Mouse (Mus musculus) gastrocnemius, adult 2 months (tissue): ENCODE results near the gene Gm9821. TPM values are rescaled to one million over a fixed set of nuclear protein-coding genes. Genes with fewer than 3 reads are reported as not detected.
A peak's percentile ranks its signal among the peaks of the same experiment; 100 is the strongest.

Experiments used
- DNase-seq: peaks from one replicate; pipeline ENCODE4 v3.0.0; 2022
- H3K27ac ChIP-seq: fragments of 200-600 bp; 2 replicates; pipeline ENCODE4 v1.8.1; 2022; ENCODE audit warnings: mild to moderate bottlenecking
- H3K4me3 ChIP-seq: fragments of 200-600 bp; 2 replicates; pipeline ENCODE4 v1.8.1; 2022; ENCODE audit warnings: mild to moderate bottlenecking, moderate library complexity
- CTCF ChIP-seq: fragments of 200-600 bp; IDR thresholded peaks from 2 replicates; pipeline ENCODE4 v1.8.1; 2022; ENCODE audit warnings: antibody characterized with exemption, mild to moderate bottlenecking, moderate library complexity
- intact Hi-C: fragments of 180-260 bp; cut with DNase I; formaldehyde crosslinking; loops from one replicate; pipeline ENCODE4 v1.15.1; 2025
- total RNA-seq, 2 experiments: library from RNA; stranded (reverse); gene quantifications; 2 replicates each; pipeline ENCODE4 v1.2.3; 2021

Gm9821 gene
- total RNA-seq, 2 experiments from 2014 or later = not detected

- DNase-seq = no peak
- intact Hi-C loops = no loop called here
- Histone ChIP-seq H3K27ac (peak overlapping the region; percentile 2; the same call in 1 of the 2 replicates), H3K4me3 (no peak overlapping the region)
- TF ChIP-seq CTCF = no peak
These were observed 12.5 kb downstream of the Gm9821 start for GRCm38 (mm10) chr2:91958049-91958448.

GRCm38 (mm10) chr2:91958701-91959457 is 13.4 kb downstream of the Gm9821 start:
- Histone ChIP-seq H3K4me3 (no peak overlapping the region; the same call in 1 of the 2 replicates), H3K27ac (peak overlapping the region; percentile 51)
- peak; percentile 75 for DNase-seq
- intact Hi-C loops = loop anchor here (1.0 kb wide), 1 partner anchor 13 kb away; no protein-coding TSS in a partner anchor
- TF ChIP-seq CTCF = peak; percentile 94

GRCm38 (mm10) chr2:91959544-91960410 is 14.3 kb downstream of the Gm9821 start:
- DNase-seq = no peak
- Histone ChIP-seq H3K4me3 (no peak overlapping the region; the same call in 1 of the 2 replicates), H3K27ac (peak overlapping the region; percentile 51; the same call in 1 of the 2 replicates)
- TF ChIP-seq CTCF = no peak
- intact Hi-C loops = loop anchor here (1.0 kb wide), 1 partner anchor 13 kb away; no protein-coding TSS in a partner anchor

GRCm38 (mm10) chr2:91960459-91960858 is 15.0 kb downstream of the Gm9821 start:
- no peak for TF ChIP-seq CTCF
- intact Hi-C loops = no loop called here
- no peak for DNase-seq
- no peak overlapping the region for H3K27ac ChIP-seq
- no peak overlapping the region for H3K4me3 ChIP-seq

- no peak for DNase-seq
- intact Hi-C loops = no loop called here
- TF ChIP-seq CTCF = no peak
- peak overlapping the region; percentile 48 for H3K27ac ChIP-seq
- H3K4me3 ChIP-seq = peak overlapping the region; percentile 92
These were observed 16.6 kb downstream of the Gm9821 start for GRCm38 (mm10) chr2:91961901-91962761.

GRCm38 (mm10) chr2:91962864-91963401 is 17.4 kb downstream of the Gm9821 start:
- TF ChIP-seq CTCF = no peak
- peak overlapping the region; percentile 89 for H3K27ac ChIP-seq
- intact Hi-C loops = no loop called here
- peak overlapping the region; percentile 92 for H3K4me3 ChIP-seq
- peak; percentile 72 for DNase-seq

GRCm38 (mm10) chr2:91963443-91963932 is 18.0 kb downstream of the Gm9821 start:
- peak; percentile 98 for DNase-seq
- Histone ChIP-seq H3K4me3 (peak overlapping the region; percentile 92), H3K27ac (peak overlapping the region; percentile 89)
- TF ChIP-seq CTCF = peak; percentile 92
- intact Hi-C loops = no loop called here

GRCm38 (mm10) chr2:91964610-91965204 is 19.2 kb downstream of the Gm9821 start:
- intact Hi-C loops = no loop called here
- Histone ChIP-seq H3K27ac (peak overlapping the region; percentile 89), H3K4me3 (peak overlapping the region; percentile 92)
- TF ChIP-seq CTCF = no peak
- DNase-seq = no peak

GRCm38 (mm10) chr2:91965417-91965816 is 19.9 kb downstream of the Gm9821 start:
- TF ChIP-seq CTCF = no peak
- H3K27ac ChIP-seq = peak overlapping the region; percentile 89
- intact Hi-C loops = no loop called here
- H3K4me3 ChIP-seq = peak overlapping the region; percentile 92
- peak; percentile 74 for DNase-seq

- Histone ChIP-seq H3K4me3 (no peak overlapping the region), H3K27ac (peak overlapping the region; percentile 65)
- TF ChIP-seq CTCF = no peak
- intact Hi-C loops = no loop called here
- no peak for DNase-seq
These were observed 20.9 kb downstream of the Gm9821 start for GRCm38 (mm10) chr2:91966367-91966766.

- intact Hi-C loops = no loop called here
- Histone ChIP-seq H3K4me3 (no peak overlapping the region), H3K27ac (peak overlapping the region; percentile 85)
- DNase-seq = peak; percentile 54
- TF ChIP-seq CTCF = no peak
These were observed 22.5 kb downstream of the Gm9821 start for GRCm38 (mm10) chr2:91967962-91968361.
